Comparison of ENCODE assay signal across 13 mouse cellular contexts in genomic region chr6:122659567-122659966, GRCm38 (mm10). TPM values are rescaled to one million over a fixed set of nuclear protein-coding genes. Genes with fewer than 3 reads are reported as not detected.
DNase-seq lines count a peak whose midpoint lies in the region; ATAC-seq and TF ChIP-seq lines count a peak whose summit lies in the region.
"Had no signal": no experiment of that assay in that cellular context is flagged by ENCODE, and none has a peak within 500 bp of the region (broad histone marks: within the 10 kb centered on the region; RNA-seq: fewer than 3 reads in every experiment).

No protein-coding gene starts in this region.

- no peak overlapping the region for H3K4me2 ChIP-seq in embryonic facial prominence, embryonic 14.5 days (ENCODE audit: low read depth, low read length)
- H3K4me2 ChIP-seq in stomach, postnatal 0 days (replicated peaks; ENCODE audit: low read depth): no peak overlapping the region

- H3K4me1 ChIP-seq in thymus, adult 2 months (replicated peaks; ENCODE audit: control insufficient read depth, insufficient read depth, low read length): no peaks in the 10 kb centered on the region
- no peaks in the 10 kb centered on the region for H3K4me1 ChIP-seq in embryonic facial prominence, embryonic 14.5 days (ENCODE audit: control insufficient read depth, insufficient read depth, low read length)
- no peaks in the 10 kb centered on the region for H3K4me1 ChIP-seq in stomach, postnatal 0 days (replicated peaks; ENCODE audit: control insufficient read depth, insufficient read depth)

- intact Hi-C loops in heart, postnatal 14 days (cut with DNase I): no loop called here
- intact Hi-C loops in left cerebral cortex, postnatal 25 days (cut with DNase I): no loop called here

- no peak overlapping the region for H3K27ac ChIP-seq in thymus, adult 2 months (ENCODE audit: control insufficient read depth, insufficient read depth, low read length)
- no peak overlapping the region for H3K27ac ChIP-seq in embryonic facial prominence, embryonic 14.5 days (replicated peaks; ENCODE audit: low read depth, low read length)
- H3K27ac ChIP-seq in stomach, postnatal 0 days (replicated peaks): no peak overlapping the region
- H3K27ac ChIP-seq: gastrocnemius, adult 2 months had no signal

- no peak for ATAC-seq in embryonic facial prominence, embryonic 14.5 days (ENCODE audit: low read depth)
- ATAC-seq in stomach, postnatal 0 days (ENCODE audit: low FRiP score, low TSS enrichment): no peak

- no peak for TF ChIP-seq CTCF in thymus, adult 2 months (IDR thresholded peaks at IDR 0.05; ENCODE audit: borderline replicate concordance, control insufficient read depth, extremely low read depth, insufficient read depth, low read length, poor library complexity)
- TF ChIP-seq CTCF in stomach, postnatal 0 days (IDR thresholded peaks at IDR 0.05; ENCODE audit: low read depth): no peak

- H3K27me3 ChIP-seq in thymus, adult 2 months (ENCODE audit: control insufficient read depth, insufficient read depth, low read length): no peaks in the 10 kb centered on the region
- peaks cover 9% of the 10 kb centered on the region; the same call in 1 of the 2 replicates for H3K27me3 ChIP-seq in embryonic facial prominence, embryonic 14.5 days (replicated peaks; ENCODE audit: control insufficient read depth, insufficient read depth, low read length)
- no peaks in the 10 kb centered on the region for H3K27me3 ChIP-seq in stomach, postnatal 0 days (ENCODE audit: control insufficient read depth, insufficient read depth, low read length)

- DNase-seq in heart, postnatal 14 days: peak; percentile 19 to 28
- no peak for DNase-seq in heart, adult 9 months (ENCODE audit: low spot score in 2 of 2)
- peak; percentile 14 for DNase-seq in thymus, postnatal 0 days (ENCODE audit: low spot score)
- no peak for DNase-seq in thymus, adult 2 months
- DNase-seq in embryonic facial prominence, embryonic 14.5 days (ENCODE audit: low spot score): peak; percentile 79
- peak; percentile 35 for DNase-seq in stomach, postnatal 0 days (ENCODE audit: low spot score)
- no peak for DNase-seq in left cerebral cortex, postnatal 25 days (ENCODE audit: low spot score in 2 of 2)
- DNase-seq in frontal cortex, postnatal 25 days (ENCODE audit: low spot score in 2 of 2): no peak
- DNase-seq: cerebellum, adult 8-10 months; gastrocnemius, adult 2 months; right cerebral cortex, adult 18-20 months had no signal

- no peak for TF ChIP-seq POLR2A in thymus, adult 2 months (IDR thresholded peaks at IDR 0.05; ENCODE audit: control insufficient read depth, extremely low read depth, insufficient read depth, low read length, poor library complexity)

- no peak for TF ChIP-seq EP300 in stomach, postnatal 0 days (optimal IDR thresholded peaks at IDR 0.05)

- H3K9ac ChIP-seq in embryonic facial prominence, embryonic 14.5 days (ENCODE audit: low read depth, low read length): no peak overlapping the region
- no peak overlapping the region for H3K9ac ChIP-seq in stomach, postnatal 0 days (ENCODE audit: low read length)

- 29% methylated on average over 7 of the region's 7 CpGs for WGBS in thymus, adult 2 months
- WGBS in embryonic facial prominence, embryonic 14.5 days: 14% methylated on average over 7 of the region's 7 CpGs
- WGBS in stomach, postnatal 0 days: 11% methylated on average over 7 of the region's 7 CpGs

- no peak overlapping the region for H3K4me3 ChIP-seq in thymus, adult 2 months (ENCODE audit: control insufficient read depth, insufficient read depth, low read length)
- H3K4me3 ChIP-seq in embryonic facial prominence, embryonic 14.5 days (ENCODE audit: low read depth, low read length): no peak overlapping the region
- H3K4me3 ChIP-seq in stomach, postnatal 0 days (ENCODE audit: low read depth, low read length): no peak overlapping the region
- H3K4me3 ChIP-seq: gastrocnemius, adult 2 months had no signal

- H3K36me3 ChIP-seq in thymus, adult 2 months (ENCODE audit: control insufficient read depth, insufficient read depth, low read length): no peaks in the 10 kb centered on the region
- no peaks in the 10 kb centered on the region for H3K36me3 ChIP-seq in embryonic facial prominence, embryonic 14.5 days (ENCODE audit: control insufficient read depth, insufficient read depth, low read length)
- H3K36me3 ChIP-seq in stomach, postnatal 0 days (ENCODE audit: control insufficient read depth, insufficient read depth, low read length): no peaks in the 10 kb centered on the region

- no peaks in the 10 kb centered on the region for H3K9me3 ChIP-seq in embryonic facial prominence, embryonic 14.5 days (ENCODE audit: control insufficient read depth, low read length)
- no peaks in the 10 kb centered on the region for H3K9me3 ChIP-seq in stomach, postnatal 0 days (ENCODE audit: control insufficient read depth, low read length)

RNA-seq across cellular contexts. Expression of gene Dppa3, which starts 33.4 kb away (rescaled TPM):
- total RNA-seq in heart, postnatal 14 days (2021): not detected
- 3.9 and 4.4 TPM in 2 replicates for polyA plus RNA-seq in thymus, postnatal 0 days (2015; fragmentation: Nextera tagmentation; extraction: Ambion mirVana)
- polyA plus RNA-seq in thymus, adult 2 months (2012; rRNA removed): 0.26 TPM in 1 of 2 replicates, not detected in the other
- not detected in 2 replicates for polyA plus RNA-seq in embryonic facial prominence, embryonic 14.5 days (2014; fragmentation: Nextera tagmentation; extraction: Ambion mirVana)
- polyA plus RNA-seq in stomach, postnatal 0 days (2015; fragmentation: Nextera tagmentation; extraction: Ambion mirVana): not detected in 2 replicates
- total RNA-seq in left cerebral cortex, postnatal 25 days (2021): not detected
- total RNA-seq: gastrocnemius, adult 2 months; layer of hippocampus, postnatal 10 days had no signal

RNA-seq across cellular contexts. Expression of gene Nanog, which starts 47.7 kb away (rescaled TPM):
- total RNA-seq in heart, postnatal 14 days (2021): not detected
- 0.07 TPM in 1 of 2 replicates, not detected in the other for polyA plus RNA-seq in thymus, postnatal 0 days (2015; fragmentation: Nextera tagmentation; extraction: Ambion mirVana)
- 0.08 TPM in 1 of 2 replicates, not detected in the other for polyA plus RNA-seq in thymus, adult 2 months (2012; rRNA removed)
- polyA plus RNA-seq in embryonic facial prominence, embryonic 14.5 days (2014; fragmentation: Nextera tagmentation; extraction: Ambion mirVana): 0.11 and 0.33 TPM in 2 replicates
- polyA plus RNA-seq in stomach, postnatal 0 days (2015; fragmentation: Nextera tagmentation; extraction: Ambion mirVana): 0.06 and 0.07 TPM in 2 replicates
- total RNA-seq in left cerebral cortex, postnatal 25 days (2021): under 1 TPM in 1 of 2 experiments, not detected in 1; 0.16 TPM
- total RNA-seq: gastrocnemius, adult 2 months; layer of hippocampus, postnatal 10 days had no signal
- polyA plus RNA-seq: macrophage had no signal

RNA-seq across cellular contexts. Expression of gene Gdf3, which starts 49.7 kb away (rescaled TPM):
- not detected for total RNA-seq in heart, postnatal 14 days (2021)
- 0.83 and 0.90 TPM in 2 replicates for polyA plus RNA-seq in thymus, postnatal 0 days (2015; fragmentation: Nextera tagmentation; extraction: Ambion mirVana)
- polyA plus RNA-seq in thymus, adult 2 months (2012; rRNA removed): 0.43 and 0.53 TPM in 2 replicates
- polyA plus RNA-seq in embryonic facial prominence, embryonic 14.5 days (2014; fragmentation: Nextera tagmentation; extraction: Ambion mirVana): 0.37 TPM in 1 of 2 replicates, not detected in the other
- not detected in 2 replicates for polyA plus RNA-seq in stomach, postnatal 0 days (2015; fragmentation: Nextera tagmentation; extraction: Ambion mirVana)
- total RNA-seq in left cerebral cortex, postnatal 25 days (2021): not detected
- total RNA-seq: gastrocnemius, adult 2 months; layer of hippocampus, postnatal 10 days had no signal

RNA-seq across cellular contexts. Expression of gene Apobec1, which starts 57.3 kb away (rescaled TPM):
- 1 to 10 TPM; 3.9 to 4.8 TPM for total RNA-seq in heart, postnatal 14 days (2021)
- polyA plus RNA-seq in thymus, postnatal 0 days (2015; fragmentation: Nextera tagmentation; extraction: Ambion mirVana): 10.7 and 12.1 TPM in 2 replicates
- 34.9 and 48.1 TPM in 2 replicates for polyA plus RNA-seq in thymus, adult 2 months (2012; rRNA removed)
- polyA plus RNA-seq in embryonic facial prominence, embryonic 14.5 days (2014; fragmentation: Nextera tagmentation; extraction: Ambion mirVana): 4.1 and 5.5 TPM in 2 replicates
- polyA plus RNA-seq in stomach, postnatal 0 days (2015; fragmentation: Nextera tagmentation; extraction: Ambion mirVana): 7.3 and 7.8 TPM in 2 replicates
- 1 to 10 TPM; 1.0 to 1.4 TPM for total RNA-seq in left cerebral cortex, postnatal 25 days (2021)

Comparison
In these comparisons a context has a peak if more than half of its experiments do, and no peak if none do; other contexts are left out.
1. DNase-seq: peak in heart, postnatal 14 days (2 of 2), thymus, postnatal 0 days (single experiment), embryonic facial prominence, embryonic 14.5 days (single experiment) and stomach, postnatal 0 days (single experiment); none in heart, adult 9 months (0 of 2), thymus, adult 2 months (single experiment), left cerebral cortex, postnatal 25 days (0 of 2) and frontal cortex, postnatal 25 days (0 of 2).